Mouse (Mus musculus): ENCODE measurements at regions not wholly inside any gene's neighbourhood (a gene's known extent, or its start where the extent isn't known, plus 50 kb on each side); places are given as distances from the start of the nearest gene placed in this dataset.

GRCm38 (mm10) chr12:9921591-9922198, 351.8 kb downstream of the Osr1 start:
- no peak for DNase-seq (ENCODE audit: low read depth, low spot score)

GRCm38 (mm10) chr12:9924561-9924960, 354.6 kb downstream of the Osr1 start:
- no peak for DNase-seq (ENCODE audit: low read depth, low spot score)

- DNase-seq (ENCODE audit: low read depth, low spot score), result no peak
These were observed 364.2 kb downstream of the Osr1 start for GRCm38 (mm10) chr12:9934158-9934557.

GRCm38 (mm10) chr12:9941357-9941756, 371.4 kb downstream of the Osr1 start:
- no peak for DNase-seq (ENCODE audit: low read depth, low spot score)

GRCm38 (mm10) chr12:9941823-9942222, 371.9 kb downstream of the Osr1 start:
- no peak for DNase-seq (ENCODE audit: low read depth, low spot score)

- no peak for DNase-seq (ENCODE audit: low read depth, low spot score)
These were observed 378.9 kb downstream of the Osr1 start for GRCm38 (mm10) chr12:9948784-9949183.

- DNase-seq (ENCODE audit: low read depth, low spot score), result no peak
These were observed 382.5 kb downstream of the Osr1 start for GRCm38 (mm10) chr12:9952372-9952771.

GRCm38 (mm10) chr12:9954178-9954888, 384.4 kb downstream of the Osr1 start:
- DNase-seq (ENCODE audit: low read depth, low spot score), result no peak

GRCm38 (mm10) chr12:9969390-9969789, 399.5 kb downstream of the Osr1 start:
- no peak for DNase-seq (ENCODE audit: low read depth, low spot score)

- DNase-seq (ENCODE audit: low read depth, low spot score), result no peak
These were observed 399.0 kb upstream of the Nt5c1b start for GRCm38 (mm10) chr12:9970771-9971170.

- no peak for DNase-seq (ENCODE audit: low read depth, low spot score)
These were observed 391.2 kb upstream of the Nt5c1b start for GRCm38 (mm10) chr12:9978494-9979112.

GRCm38 (mm10) chr12:9979113-9979507, 390.7 kb upstream of the Nt5c1b start:
- DNase-seq (ENCODE audit: low read depth, low spot score), result no peak

- no peak for DNase-seq (ENCODE audit: low read depth, low spot score)
These were observed 378.5 kb upstream of the Nt5c1b start for GRCm38 (mm10) chr12:9991305-9991704.

- DNase-seq (ENCODE audit: low read depth, low spot score), result no peak
These were observed 374.1 kb upstream of the Nt5c1b start for GRCm38 (mm10) chr12:9995670-9996069.

GRCm38 (mm10) chr12:9996455-9997189, 373.2 kb upstream of the Nt5c1b start:
- DNase-seq (ENCODE audit: low read depth, low spot score), result no peak

GRCm38 (mm10) chr12:9997190-9997561, 372.6 kb upstream of the Nt5c1b start:
- DNase-seq (ENCODE audit: low read depth, low spot score), result no peak

- DNase-seq (ENCODE audit: low read depth, low spot score), result no peak
These were observed 372.2 kb upstream of the Nt5c1b start for GRCm38 (mm10) chr12:9997571-9997970.

GRCm38 (mm10) chr12:9999933-10000332, 369.8 kb upstream of the Nt5c1b start:
- DNase-seq (ENCODE audit: low read depth, low spot score), result no peak

- no peak for DNase-seq (ENCODE audit: low read depth, low spot score)
These were observed 361.3 kb upstream of the Nt5c1b start for GRCm38 (mm10) chr12:10008473-10008872.

GRCm38 (mm10) chr12:10016710-10017581, 352.8 kb upstream of the Nt5c1b start:
- DNase-seq (ENCODE audit: low read depth, low spot score), result no peak

GRCm38 (mm10) chr12:10035479-10035878, 334.3 kb upstream of the Nt5c1b start:
- no peak for DNase-seq (ENCODE audit: low read depth, low spot score)
